Mouse (Mus musculus) ovary, postnatal 36 days (tissue): ENCODE data around the gene Ccdc152.
"Not testable (repeated sequence)": the region's sequence is repeated elsewhere in the genome, so short reads cannot be mapped to it uniquely, and the experiment has no call there.

Experiments
- DNase-seq: peaks from one replicate; pipeline ENCODE4 v3.0.0; 2022; ENCODE audit warnings: low spot score, mixed read lengths

The Ccdc152 gene

GRCm38 (mm10) chr15:3277391-3277790 lies 25.9 kb downstream of the Ccdc152 start:
- no peak for DNase-seq

DNA sequence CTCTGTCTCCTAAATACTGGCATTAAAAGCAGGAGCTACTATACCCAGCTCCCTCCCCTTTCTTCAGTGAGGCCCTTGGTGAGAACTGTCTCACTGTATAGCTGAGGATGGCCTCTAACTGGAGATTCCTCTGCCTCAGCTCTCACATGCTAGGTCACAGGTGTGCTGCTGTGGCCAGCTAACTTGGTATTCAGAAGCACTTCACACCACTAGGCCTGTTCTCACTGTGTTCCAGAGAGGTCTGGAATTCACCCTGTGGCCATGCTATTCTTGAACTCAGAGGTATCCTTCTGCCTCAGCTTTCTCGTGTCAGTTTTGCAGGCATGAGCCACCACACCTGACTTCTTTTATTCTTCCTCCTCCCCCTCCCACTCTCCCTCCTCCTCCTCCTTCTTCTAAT lies 30.1 kb downstream of the Ccdc152 start:
- DNase-seq, result no peak

- peak; percentile 24 for DNase-seq
Measured at GRCm38 (mm10) chr15:3271216-3271615, 32.1 kb downstream of the Ccdc152 start.

- peak; percentile 73 for DNase-seq
Measured at GRCm38 (mm10) chr15:3270646-3271077, 32.7 kb downstream of the Ccdc152 start.

DNA sequence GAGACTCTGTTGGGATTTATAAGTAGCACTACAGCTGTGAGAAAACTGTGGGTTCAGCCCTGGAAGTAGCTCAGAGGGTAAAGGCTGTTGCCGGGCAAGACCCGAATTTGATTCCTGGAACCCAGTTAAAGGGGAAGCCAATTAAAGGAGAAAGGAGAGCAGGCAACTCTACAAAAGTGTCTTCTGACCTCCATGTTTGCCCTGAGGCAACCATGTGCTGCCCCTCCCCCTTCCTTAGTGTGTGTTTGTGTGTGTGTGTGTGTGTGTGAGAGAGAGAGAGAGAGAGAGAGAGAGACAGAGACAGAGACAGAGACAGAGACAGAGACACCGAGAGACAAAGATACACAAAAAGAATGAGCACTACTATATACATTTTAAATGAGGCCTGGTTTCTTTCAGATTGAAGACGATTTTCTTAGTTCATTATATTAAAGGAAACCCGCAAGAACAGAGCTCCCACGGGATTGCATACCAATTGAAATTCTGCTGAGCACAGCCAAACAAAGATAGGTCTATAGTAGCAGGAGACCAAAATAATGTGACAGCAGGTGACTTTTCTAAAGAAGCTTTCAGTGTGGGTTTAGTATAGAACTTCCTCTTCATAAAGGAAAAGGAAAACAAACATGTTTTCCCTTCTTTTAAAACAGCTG lies 33.2 kb downstream of the Ccdc152 start:
- no peak for DNase-seq

DNA sequence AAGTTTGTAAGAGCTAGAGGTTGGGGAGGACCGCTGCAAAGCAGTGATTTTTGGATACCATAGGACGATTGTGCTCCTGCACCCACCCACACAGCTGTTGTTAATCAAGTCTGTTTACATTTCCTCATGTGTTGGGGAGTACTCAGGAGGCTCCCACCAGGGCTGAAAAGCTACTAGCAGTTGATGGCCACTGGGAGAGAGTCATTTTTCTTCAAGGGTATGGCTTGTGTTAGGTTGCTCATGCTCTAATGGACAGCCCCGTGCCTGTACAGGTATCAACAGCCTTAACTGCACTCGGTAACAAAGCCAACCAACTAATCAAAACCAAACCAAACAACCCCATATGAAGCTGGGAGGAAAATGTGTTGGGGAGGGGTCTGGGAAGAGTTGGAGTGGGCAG lies 33.8 kb downstream of the Ccdc152 start:
- no peak for DNase-seq

- no peak for DNase-seq
Measured at GRCm38 (mm10) chr15:3268247-3268646, 35.1 kb downstream of the Ccdc152 start, which contains the start of gene Selenop. Selenop (plus strand) TSS chr15:3268547.

GRCm38 (mm10) chr15:3264828-3265227 lies 38.5 kb downstream of the Ccdc152 start:
- DNase-seq, result no peak

- DNase-seq, result no peak
Measured at GRCm38 (mm10) chr15:3264293-3264692, 39.0 kb downstream of the Ccdc152 start.

DNA sequence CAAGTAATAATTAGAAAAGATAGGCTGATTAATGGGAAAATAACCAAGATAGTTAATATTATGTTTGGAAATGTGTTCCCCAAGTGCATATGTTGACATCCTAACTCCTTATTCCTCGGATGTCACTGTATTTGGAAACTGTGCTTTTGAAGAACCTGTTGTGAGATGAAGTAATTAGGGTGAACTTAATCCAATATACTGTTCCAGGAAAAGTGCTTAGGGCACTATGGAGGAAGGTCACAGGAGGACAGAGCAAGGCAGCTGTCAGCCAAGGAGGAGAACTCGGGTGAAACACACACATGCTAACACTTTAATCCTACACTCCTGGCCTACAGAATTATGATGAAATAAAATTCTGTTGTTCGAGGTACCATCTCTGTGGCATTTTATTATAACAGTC lies 40.4 kb downstream of the Ccdc152 start:
- no peak for DNase-seq

- DNase-seq, result no peak
Measured at GRCm38 (mm10) chr15:3260309-3260708, 43.0 kb downstream of the Ccdc152 start.

- no peak for DNase-seq
Measured at GRCm38 (mm10) chr15:3259025-3259424, 44.3 kb downstream of the Ccdc152 start.

- DNase-seq, result no peak
Measured at GRCm38 (mm10) chr15:3251718-3252067, 51.6 kb downstream of the Ccdc152 start.

- DNase-seq, result no peak
Measured at GRCm38 (mm10) chr15:3251031-3251717, 52.2 kb downstream of the Ccdc152 start.

GRCm38 (mm10) chr15:3250620-3251019 lies 52.7 kb downstream of the Ccdc152 start:
- DNase-seq, result no peak

DNA sequence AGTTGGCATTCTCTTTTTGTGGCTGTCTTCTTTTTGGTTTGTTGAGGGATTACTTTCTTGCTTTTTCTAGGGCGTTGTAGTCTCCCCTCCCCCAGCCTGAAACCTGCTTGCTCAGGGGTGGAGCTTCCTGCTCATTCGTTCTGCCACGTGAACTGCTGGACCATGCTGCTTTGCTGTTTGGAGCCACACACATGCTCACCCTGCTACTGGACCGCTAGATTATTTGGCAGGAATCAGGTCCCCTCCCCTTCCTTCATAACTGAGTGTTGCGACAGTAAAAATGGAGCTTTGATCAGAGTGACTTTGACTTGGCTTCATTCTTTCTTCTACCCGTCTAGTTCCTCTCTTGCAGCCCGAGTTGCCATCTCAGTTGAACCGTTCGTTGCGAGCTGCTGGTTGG lies 58.3 kb downstream of the Ccdc152 start:
- DNase-seq, result not testable (repeated sequence)

DNA sequence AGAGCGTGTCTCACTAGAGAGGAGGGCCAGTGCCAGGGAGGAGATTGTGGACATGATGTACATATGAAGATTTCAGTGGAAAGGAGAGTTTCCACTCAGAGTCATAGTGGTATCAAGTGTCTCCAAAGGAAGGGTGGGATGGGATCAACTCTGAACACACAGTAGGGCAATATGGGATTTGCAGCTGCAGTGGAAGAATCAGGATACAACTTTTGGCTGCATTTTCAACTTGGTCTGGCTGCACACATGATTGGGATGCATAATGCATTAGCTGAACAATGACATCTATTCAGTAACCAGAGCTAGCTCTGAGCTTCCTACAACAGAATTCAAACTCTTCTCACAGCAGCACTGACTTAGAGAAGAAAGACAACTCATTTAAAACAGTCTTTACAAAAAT lies 65.4 kb downstream of the Ccdc152 start:
- no peak for DNase-seq

- DNase-seq, result no peak
Measured at GRCm38 (mm10) chr15:3236338-3236737, 67.0 kb downstream of the Ccdc152 start.

DNA sequence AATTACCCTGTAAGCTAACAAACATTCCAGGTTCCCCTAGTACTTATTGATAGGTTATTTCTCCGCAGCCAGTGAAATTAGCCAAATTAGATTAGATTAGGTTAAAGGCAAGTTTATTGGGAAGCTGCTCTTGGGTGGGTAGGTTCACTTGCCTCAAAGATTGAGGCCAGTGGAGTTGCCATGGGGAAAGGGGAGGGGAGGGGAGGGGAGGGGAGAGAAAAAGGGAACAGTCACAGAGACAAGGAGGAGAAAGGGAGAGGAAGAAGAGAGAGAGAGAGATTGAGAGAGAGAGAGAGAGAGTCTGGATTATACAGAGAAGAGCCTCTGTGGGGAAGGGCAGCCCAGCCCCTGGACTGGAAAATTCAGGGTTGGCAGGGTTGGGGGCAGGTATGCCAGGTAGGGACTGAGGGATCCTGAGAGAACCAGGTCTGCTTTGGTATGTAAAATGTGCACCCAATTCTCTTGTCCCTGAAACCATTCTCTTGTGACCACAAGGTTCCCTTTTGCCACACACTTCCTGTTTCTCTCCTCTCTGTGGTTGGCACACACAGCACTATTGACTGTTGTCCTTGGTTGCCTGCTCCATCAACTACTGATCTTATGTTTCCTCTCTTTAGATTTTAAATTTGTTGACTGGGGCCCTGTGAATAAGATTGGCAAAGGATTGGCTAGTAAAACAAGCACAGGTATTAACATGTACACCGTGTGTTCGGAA lies 69.3 kb downstream of the Ccdc152 start:
- no peak for DNase-seq

DNA sequence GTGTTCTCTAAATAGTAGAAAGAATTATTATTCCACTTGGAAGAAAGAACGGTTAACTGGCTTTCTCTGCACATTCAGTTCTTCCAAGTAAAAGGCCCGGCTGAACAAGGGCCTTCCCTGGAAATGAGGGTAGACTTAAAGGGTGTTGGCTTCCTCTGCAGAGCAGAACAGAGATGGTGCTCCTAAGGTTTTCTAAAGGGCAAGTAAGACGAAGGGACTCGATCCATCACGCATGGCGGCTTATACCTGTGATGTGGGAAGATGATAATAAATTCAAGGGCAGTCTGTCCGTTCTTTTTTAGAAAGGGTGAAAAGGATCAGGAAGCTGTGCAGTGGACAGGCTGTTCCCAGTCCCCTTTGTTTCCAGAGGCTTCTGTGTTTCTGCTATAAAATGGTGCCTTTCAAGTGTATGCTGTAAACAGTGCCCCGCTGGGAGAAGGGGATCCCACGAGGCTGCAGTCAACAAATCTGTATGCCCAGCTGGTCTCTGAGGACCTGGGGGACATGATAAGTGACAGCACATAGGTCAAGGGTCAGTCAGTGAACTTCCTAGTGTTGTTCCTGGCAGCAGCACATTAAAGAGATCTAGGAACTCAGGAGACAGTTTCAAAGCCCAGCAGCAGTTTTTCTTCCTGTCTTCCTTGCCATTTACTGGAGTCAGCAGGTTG lies 71.0 kb downstream of the Ccdc152 start:
- no peak for DNase-seq

DNA sequence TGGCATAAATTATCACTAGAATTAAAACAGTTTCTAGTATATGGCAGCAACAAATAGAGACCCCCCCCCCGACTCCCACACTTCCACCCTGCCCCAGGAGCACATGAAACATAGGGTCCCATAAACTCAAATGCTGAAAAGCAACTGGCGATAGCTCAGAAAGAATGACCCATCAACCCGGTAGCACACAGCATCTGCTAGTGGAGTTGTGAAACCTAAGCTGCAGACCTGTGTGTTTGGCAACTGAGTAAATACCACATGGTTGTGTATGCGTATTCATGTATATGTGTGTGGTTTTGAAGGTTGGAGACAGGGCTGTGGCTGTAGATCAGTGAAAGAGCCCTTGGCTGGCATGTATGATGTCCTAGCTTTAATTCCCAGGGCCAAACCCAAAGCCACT lies 72.3 kb downstream of the Ccdc152 start:
- DNase-seq, result no peak
